Mouse (Mus musculus) CH12.LX (cell line): ENCODE results near the gene Fut4.
A peak's percentile ranks its signal among the peaks of the same experiment; 100 is the strongest.

Source experiments
- CHD2 ChIP-seq: IDR thresholded peaks from 2 replicates; pipeline ENCODE4 v1.6.1; 2011; ENCODE audit warnings: low read length, improper control_type of control experiment
- CTCF ChIP-seq, 2 experiments: IDR thresholded peaks in 1 of 2; conservative IDR thresholded peaks in 1 of 2; 2 replicates each; pipeline ENCODE4 v1.5.1; 2011 to 2012; ENCODE audit warnings: low read depth in 2 of 2, low read length in 2 of 2, improper control_type of control experiment in 1 of 2, inconsistent platforms in 1 of 2, mild to moderate bottlenecking in 1 of 2, moderate library complexity in 1 of 2
- EP300 ChIP-seq: IDR thresholded peaks from 2 replicates; pipeline ENCODE4 v1.6.1; 2011; ENCODE audit warnings: low read length, improper control_type of control experiment
- ETS1 ChIP-seq: conservative IDR thresholded peaks from 2 replicates; pipeline ENCODE4 v1.6.1; 2012; ENCODE audit warnings: low read depth, mild to moderate bottlenecking, inconsistent platforms, low read length, improper control_type of control experiment, moderate library complexity
- KAT2A ChIP-seq: IDR thresholded peaks from 2 replicates; pipeline ENCODE4 v1.6.1; 2012; ENCODE audit warnings: low read length, improper control_type of control experiment, inconsistent platforms; ENCODE audit not compliant: insufficient replicate concordance
- MXI1 ChIP-seq: IDR thresholded peaks from 2 replicates; pipeline ENCODE4 v1.6.1; 2011; ENCODE audit warnings: mild to moderate bottlenecking, low read depth, low read length, improper control_type of control experiment
- PAX5 ChIP-seq: IDR thresholded peaks from 2 replicates; pipeline ENCODE4 v1.6.1; 2012; ENCODE audit warnings: low read length, inconsistent platforms, mixed read lengths
- POLR2A ChIP-seq: IDR thresholded peaks from 2 replicates; pipeline ENCODE4 v1.6.1; 2011; ENCODE audit warnings: low read depth, mild to moderate bottlenecking, improper control_type of control experiment, low read length
- TBP ChIP-seq: conservative IDR thresholded peaks from 2 replicates; pipeline ENCODE4 v1.6.1; 2011; ENCODE audit warnings: low read depth, low read length, improper control_type of control experiment
- USF2 ChIP-seq: conservative IDR thresholded peaks from 2 replicates; pipeline ENCODE4 v1.6.1; 2011; ENCODE audit warnings: low read depth, low read length, improper control_type of control experiment

DNA sequence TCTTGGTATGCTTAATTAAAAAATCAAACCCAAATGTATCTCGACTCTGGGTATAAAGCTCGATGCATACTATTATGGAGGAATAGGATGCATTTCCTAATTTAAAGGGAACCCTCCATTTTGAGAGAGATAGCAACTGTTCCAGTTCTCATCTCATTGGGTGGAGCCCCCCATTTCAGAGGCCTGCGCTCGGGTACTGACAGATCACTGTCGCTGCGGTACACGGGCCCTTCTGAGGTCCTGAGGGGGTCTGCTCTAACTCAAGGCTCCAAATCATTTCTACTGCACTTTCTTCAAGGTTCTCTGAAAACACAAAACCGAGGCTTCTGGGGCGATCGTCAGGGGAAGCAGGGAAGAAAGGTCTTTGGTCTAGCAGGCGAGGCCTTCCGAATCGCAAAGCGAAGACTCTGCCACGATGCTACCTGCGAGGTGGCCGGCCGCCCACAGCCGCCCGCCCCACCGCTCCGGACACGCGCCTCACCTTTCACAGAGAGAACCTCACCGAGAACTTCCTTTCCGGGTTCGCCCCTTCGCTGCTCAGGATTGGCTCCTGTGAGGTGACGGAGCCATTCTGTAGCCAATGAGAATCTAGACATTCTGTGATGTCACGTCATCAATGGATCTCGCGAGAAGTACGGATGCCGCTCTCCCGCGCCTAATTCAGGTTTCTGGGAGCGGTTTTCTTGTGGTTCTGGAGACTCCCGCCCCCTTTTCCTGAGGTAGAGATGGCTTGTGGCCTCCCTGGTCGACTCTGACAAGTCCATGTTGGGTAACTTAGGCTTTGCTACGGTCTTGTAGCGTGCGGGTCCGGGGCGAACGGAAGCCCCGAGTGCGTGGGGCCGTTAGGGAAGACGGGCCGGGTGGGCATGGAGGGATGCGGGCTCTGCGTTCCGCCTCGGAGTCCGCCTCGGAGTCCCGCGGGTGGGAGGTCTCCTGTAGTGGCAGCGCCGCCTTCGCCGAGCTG, 32.1 kb upstream of the Fut4 start, which contains the start of the genes Mre11a and Ankrd49:
- TF ChIP-seq CTCF (conservative IDR thresholded peaks at IDR 0.05 in 1 of 2, IDR thresholded peaks at IDR 0.05 in 1 of 2; ENCODE audit: low read depth in 2 of 2, low read length in 2 of 2) (no peak), POLR2A (peak; percentile 87), USF2 (no peak), EP300 (no peak), KAT2A (peak; percentile 82; the same call in 1 of the 2 replicates), MXI1 (peak; percentile 89), CHD2 (peak; percentile 100), TBP (peak; percentile 67), PAX5 (no peak), ETS1 (no peak; the same call in 1 of the 2 replicates)
